Mouse (Mus musculus): ENCODE measurements around the gene Tmem163. TPM values are rescaled to one million over a fixed set of nuclear protein-coding genes. Genes with fewer than 3 reads are reported as not detected.

The Tmem163 gene
- total RNA-seq, 2 experiments from 2014 or later = 23.8 to 32.5 TPM

DNA sequence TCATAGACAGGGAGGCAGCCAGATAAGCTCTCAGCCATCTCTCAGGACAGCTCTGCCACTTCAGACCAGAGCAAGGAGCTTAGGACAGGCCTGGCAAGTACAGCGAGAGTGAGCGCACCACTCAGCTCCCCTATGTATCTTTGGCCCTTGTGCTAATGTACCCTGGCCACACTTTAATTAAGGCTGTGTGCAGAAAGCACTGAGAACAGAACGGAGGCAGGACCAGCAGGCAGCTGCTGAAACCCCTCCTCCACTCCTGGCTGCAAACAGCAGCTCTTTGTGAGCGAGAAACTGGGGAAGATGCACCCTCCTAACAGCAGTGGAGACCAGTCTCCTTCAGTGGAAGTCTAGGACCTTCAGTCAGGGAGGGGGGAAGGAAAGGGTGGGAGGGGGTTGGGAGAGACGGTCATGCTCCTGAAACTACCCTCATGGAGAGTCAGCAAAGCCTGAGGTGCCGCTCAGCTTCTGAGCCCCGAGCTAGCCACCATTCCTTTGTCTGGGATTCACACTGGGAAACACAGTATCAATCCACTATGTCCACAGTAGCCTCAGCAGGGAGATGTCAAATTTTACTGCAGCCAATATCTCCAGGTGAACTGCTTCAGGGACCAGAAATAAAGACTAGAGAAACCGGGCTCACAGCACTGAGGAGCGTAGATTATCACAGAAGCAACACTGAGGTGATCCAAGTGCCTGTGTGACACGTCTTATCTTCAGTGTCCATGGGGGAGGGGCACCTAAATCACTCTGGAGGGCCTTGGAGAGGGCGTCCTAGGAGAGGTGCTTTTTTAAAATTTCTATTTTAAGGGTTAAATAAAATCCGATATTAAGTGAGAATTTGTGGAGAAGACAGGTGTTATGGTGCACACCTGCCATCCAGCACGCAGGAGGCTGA, 18.0 kb downstream of the Tmem163 start:
- intact Hi-C loops (cut with DNase I) = no loop called here
- no peak for DNase-seq

- DNase-seq = no peak
- intact Hi-C loops (cut with DNase I) = no loop called here
These were observed 27.8 kb downstream of the Tmem163 start for GRCm38 (mm10) chr1:127651564-127651963.

GRCm38 (mm10) chr1:127642976-127643769, 36.2 kb downstream of the Tmem163 start:
- DNase-seq = no peak

DNA sequence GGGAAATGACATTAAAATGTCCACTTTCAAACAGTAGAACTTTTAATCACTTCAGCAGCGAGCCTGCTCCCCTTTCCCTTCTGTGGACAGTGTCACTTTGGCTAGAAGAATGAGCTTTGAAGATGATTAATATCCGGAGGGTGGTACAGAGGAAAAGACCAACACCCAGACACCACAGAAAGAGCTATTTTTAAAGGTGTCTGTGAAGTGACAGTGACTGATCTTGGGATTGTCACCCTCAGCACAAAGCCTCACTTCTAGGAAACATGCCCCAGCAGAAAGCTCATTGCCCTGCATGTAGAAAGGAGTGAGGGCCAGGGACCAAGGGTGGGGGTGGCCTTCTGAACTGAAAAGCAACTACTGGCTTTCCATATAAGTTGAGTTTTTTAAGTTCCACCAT, 41.4 kb downstream of the Tmem163 start:
- DNase-seq = no peak
- intact Hi-C loops (cut with DNase I) = no loop called here

More at GRCm38 (mm10) chr1:127642976-127643769, 36.2 kb downstream of the Tmem163 start:
- intact Hi-C loops (cut with DNase I) = loop anchor here (2.0 kb wide), 1 partner anchor 54 kb away; no protein-coding TSS in a partner anchor

DNA sequence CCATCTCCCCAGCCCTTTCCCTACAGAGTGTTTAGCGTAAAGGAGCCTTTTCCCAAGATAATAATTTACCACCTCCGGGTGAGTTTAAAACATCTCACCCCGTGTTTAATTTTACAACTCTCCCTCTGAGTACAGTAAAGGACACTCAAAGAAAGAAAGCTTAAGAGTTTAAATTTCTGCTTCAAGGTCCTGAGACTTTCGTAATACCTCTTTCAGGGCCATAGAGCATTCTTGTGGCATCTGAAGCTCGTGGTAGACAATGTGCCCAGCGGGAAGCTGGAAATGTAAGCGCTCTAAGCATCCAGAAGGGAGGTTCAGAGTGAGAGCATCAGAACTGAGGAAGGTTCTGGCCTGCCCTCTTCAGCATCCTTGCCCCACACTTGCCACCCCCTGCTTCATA, 52.2 kb downstream of the Tmem163 start:
- intact Hi-C loops (cut with DNase I) = no loop called here

DNA sequence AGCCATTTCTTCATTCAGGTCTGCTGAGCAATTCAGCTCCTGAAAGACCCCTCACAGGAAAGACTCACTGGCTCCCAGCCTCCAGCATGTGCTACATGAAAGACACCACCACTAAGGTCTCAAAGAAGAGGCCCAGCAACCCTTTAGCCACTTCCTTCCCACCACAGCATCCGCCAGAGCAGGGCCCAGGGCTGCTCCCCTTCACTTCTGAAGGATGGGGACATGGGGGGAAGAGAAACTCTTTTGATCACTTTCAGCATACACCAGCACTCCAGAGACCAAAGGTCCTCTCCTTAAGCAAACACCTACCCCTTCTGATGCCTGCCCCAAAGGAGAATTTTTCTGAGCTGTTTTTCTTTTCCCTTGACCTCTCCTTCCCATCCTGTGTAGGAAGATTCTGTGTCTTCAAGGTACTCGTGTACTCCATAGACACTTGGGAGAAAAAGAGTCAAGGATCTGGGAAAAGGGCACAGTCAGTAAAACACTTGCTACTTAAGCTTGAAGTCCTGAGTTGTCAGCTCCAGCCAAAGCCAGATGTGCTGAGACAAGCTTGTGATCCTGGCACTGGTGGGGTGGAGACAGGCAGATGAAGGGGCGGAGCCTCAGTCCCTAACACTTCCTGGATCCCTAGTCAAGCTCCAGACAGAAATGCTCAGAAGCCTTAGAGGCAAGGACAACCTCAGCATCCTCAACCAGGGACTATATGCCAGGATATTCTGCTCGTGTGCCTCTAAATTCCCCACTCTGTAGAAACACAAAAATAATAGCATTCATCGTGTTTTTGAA, 53.6 kb downstream of the Tmem163 start:
- no peak for DNase-seq
- intact Hi-C loops (cut with DNase I) = no loop called here

More for the DNA sequence above, 52.2 kb downstream of the Tmem163 start:
- no peak for DNase-seq

- DNase-seq = no peak
- intact Hi-C loops (cut with DNase I) = no loop called here
These were observed 57.0 kb downstream of the Tmem163 start for GRCm38 (mm10) chr1:127622349-127622748.

GRCm38 (mm10) chr1:127619036-127619435, 60.3 kb downstream of the Tmem163 start:
- intact Hi-C loops (cut with DNase I) = no loop called here
- DNase-seq = peak; percentile 18

DNA sequence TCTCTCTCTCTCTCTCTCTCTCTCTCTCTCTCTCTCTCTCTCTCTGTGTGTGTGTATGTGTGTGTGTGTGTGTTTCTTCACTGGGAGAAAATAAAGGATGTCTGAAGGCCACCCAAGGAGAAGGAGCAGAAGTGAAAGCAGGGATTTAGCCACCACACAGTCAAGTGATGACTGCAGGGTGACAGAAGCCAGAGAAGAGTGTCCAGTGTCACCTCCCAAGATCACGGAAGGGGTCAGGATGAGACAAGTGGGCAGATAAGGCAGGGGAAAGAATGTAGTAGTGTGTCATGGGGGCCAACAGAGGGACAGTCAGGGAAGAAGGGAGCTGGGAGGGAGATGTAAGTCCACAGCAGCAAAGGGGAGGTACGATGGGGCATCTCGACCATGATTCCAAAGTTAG, 69.0 kb downstream of the Tmem163 start:
- intact Hi-C loops (cut with DNase I) = no loop called here
- DNase-seq = no peak

GRCm38 (mm10) chr1:127609814-127610213, 69.5 kb downstream of the Tmem163 start:
- DNase-seq = no peak
- intact Hi-C loops (cut with DNase I) = no loop called here

DNA sequence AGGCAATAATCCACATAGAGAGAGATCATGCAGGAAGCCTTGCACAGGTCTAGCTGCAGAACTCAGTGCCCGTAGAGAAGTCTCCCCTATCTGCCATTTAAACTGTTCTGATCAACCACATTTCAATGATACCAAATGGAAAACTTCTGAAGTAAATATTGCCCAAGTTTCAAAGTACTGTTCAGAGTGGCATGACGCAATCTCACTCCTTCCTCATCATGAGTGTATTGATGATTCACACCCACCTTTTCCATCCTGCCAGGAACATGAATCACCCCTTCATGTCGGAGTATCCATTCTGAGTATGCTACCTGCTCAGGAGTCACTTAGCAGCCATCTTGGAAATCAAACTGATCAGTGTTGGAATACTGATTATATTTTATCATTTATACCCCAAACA, 71.0 kb downstream of the Tmem163 start:
- intact Hi-C loops (cut with DNase I) = no loop called here

GRCm38 (mm10) chr1:127603697-127604631, 75.4 kb downstream of the Tmem163 start:
- intact Hi-C loops (cut with DNase I) = no loop called here
- peak; percentile 16 for DNase-seq

More for the DNA sequence above, 71.0 kb downstream of the Tmem163 start:
- DNase-seq = no peak

- no peak for DNase-seq
- intact Hi-C loops (cut with DNase I) = no loop called here
These were observed 83.2 kb downstream of the Tmem163 start for GRCm38 (mm10) chr1:127596143-127596542.

DNA sequence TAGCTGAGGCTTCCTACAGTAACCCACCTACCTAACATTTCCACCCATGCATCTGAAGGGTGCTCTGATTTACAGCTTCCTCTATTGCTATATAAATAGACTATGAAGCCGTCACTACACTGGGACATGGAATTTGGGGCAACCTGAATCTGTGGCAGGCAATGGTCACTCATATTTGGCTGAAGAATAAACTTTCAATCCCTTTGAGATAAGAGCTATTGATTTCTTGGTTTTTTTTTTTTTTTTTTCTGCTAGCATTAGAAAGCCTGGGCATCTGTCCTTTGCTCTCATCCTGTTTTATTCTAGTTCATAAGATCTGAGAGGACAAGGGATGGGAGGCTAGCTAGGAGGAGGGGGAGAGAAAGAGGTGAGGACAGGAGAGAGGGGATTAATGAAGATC, 83.6 kb downstream of the Tmem163 start:
- intact Hi-C loops (cut with DNase I) = no loop called here
- no peak for DNase-seq

GRCm38 (mm10) chr1:127589542-127589941, 89.8 kb downstream of the Tmem163 start:
- intact Hi-C loops (cut with DNase I) = no loop called here
- no peak for DNase-seq

DNA sequence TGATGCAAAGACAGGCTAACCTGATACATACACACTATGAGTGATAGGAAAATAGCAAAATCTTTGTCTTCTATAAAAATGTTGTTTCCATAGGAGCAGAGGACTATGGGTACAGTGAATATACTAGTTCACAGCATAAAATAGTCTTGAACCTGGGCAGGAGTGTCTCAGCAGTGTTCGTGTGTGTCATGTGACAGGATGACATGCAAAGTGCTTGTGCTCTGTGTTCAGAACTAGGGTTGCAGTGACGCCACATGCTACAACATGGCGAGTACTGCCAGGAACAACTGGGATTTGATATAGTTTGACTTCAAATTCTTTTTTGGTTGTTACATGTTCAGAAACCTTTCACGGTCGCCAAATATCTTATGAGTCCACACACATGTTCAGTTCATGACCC, 92.3 kb downstream of the Tmem163 start:
- DNase-seq = no peak
- intact Hi-C loops (cut with DNase I) = no loop called here

DNA sequence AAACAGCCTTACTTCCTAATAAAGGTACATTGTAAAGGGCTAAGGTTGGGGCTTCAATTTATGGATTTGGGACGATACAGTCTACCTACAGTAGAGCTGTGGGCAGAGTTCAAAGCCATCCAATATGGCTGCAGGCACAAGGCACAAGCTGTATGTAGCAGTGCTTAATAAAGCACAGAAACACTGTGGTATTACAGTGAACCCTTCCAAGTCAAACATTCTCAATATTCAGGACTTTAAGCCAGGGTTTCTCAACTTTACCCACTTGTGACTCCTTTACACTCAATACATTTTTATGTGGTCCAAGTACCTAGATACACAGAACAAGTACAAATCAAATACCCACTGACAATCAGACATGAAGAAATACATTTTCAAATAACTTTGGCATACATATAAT, 93.2 kb downstream of the Tmem163 start:
- DNase-seq = no peak
- intact Hi-C loops (cut with DNase I) = no loop called here

DNA sequence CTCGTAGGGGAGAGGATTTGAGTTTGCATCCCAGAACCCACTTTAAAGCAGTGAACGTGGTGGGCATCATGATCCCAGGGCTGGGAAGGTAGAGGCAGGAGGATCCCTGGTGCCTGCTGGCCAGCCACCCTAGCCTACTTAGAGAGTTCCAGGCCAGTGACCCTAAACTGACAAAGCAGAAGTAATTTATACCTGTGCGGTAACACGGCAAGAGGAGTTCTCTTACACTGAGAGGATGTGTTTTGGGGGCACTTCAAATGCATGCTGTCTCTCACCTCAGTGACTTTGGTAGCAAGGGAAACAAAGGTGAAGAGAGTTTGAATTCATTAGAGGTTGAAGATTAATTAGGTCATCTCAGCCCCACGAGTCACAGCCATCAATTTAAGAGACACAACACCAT, 101.4 kb downstream of the Tmem163 start:
- DNase-seq = no peak
- intact Hi-C loops (cut with DNase I) = no loop called here

DNA sequence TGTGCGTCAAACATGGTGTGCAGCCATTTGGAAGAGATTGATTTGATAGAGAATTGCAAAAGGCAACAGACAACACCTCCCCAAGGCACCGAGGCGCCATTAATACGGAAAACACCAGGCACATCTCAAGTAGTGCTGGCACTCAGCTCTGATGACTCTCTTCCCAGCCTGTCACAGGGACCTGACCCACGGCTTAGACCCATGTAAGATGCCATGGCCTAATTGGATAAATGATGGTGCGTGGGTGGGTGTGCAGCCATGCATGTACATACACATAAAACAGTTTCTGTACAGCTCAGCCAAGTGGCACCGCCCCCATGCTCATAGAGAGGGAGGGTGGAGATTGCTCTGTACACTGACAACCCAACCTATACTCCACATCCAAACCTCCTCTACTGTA, 102.3 kb downstream of the Tmem163 start:
- DNase-seq = peak; percentile 42
- intact Hi-C loops (cut with DNase I) = no loop called here

GRCm38 (mm10) chr1:127576563-127576962, 102.8 kb downstream of the Tmem163 start:
- intact Hi-C loops (cut with DNase I) = no loop called here
- DNase-seq = no peak

All from left cerebral cortex, postnatal 4 days (tissue).